Mouse (Mus musculus) mouse trophoblast stem cell (cell line): Measurements from ENCODE around the gene Ccdc107.

ENCODE experiments used
- in situ Hi-C, 2 experiments: fragments of 300-500 bp; cut with MseI, MboI; formaldehyde crosslinking; loops; 2 replicates in 1 of 2; 3 replicates in 1 of 2; pipeline ENCODE4 v1.15.1; 2025

The Ccdc107 gene

GRCm38 (mm10) chr4:43492821-43493185 lies at the start of gene Ccdc107:
TSS of gene Ccdc107 (plus strand) at chr4:43492900.
- in situ Hi-C loops = no loop called here

DNA sequence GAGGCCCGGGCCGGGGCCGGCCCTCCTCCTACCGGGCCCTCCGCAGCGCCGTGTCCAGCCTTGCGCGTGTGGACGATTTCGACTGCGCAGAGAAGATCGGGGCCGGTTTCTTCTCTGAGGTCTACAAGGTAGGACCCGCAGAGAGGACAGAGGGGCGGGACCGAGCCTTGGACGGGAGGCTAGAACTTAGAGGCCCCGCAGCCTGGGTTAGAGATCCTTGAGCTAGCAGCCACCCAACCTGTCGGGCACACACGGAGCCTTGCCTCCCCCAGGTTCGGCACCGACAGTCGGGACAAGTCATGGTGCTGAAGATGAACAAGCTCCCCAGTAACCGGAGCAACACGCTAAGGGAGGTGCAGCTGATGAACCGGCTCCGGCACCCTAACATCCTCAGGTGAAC lies 49.2 kb upstream of the Ccdc107 start:
- in situ Hi-C loops = loop anchor here (5.0 kb wide), 1 partner anchor 34 kb away; no protein-coding TSS in a partner anchor

- in situ Hi-C loops = no loop called here
These were observed 45.4 kb upstream of the Ccdc107 start for GRCm38 (mm10) chr4:43447251-43447650.

GRCm38 (mm10) chr4:43448554-43448953 lies 44.1 kb upstream of the Ccdc107 start:
- in situ Hi-C loops = no loop called here

GRCm38 (mm10) chr4:43452315-43452714 lies 40.4 kb upstream of the Ccdc107 start:
- in situ Hi-C loops = no loop called here

DNA sequence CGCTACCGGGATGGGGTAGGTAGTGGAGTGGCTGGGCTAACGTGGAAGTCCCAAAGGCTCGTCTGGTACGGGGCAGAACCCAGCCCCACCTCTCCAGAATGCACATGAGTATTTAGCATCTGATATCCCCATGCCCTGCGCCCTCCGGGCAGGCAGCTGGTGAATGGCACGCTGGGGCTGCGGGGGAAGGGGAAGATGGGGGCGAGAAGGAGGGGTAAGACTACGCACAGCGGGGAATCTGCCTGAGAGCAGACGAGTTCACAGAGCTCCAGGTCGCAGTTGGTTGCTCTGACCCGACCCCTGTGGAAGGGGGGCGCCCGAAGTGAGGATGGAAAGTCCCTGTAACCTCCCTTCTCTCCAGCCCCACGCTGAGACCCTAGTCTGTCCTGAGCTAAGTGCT lies 39.3 kb upstream of the Ccdc107 start:
- in situ Hi-C loops = no loop called here

GRCm38 (mm10) chr4:43454041-43454836 lies 38.5 kb upstream of the Ccdc107 start, which contains the start of gene Cd72:
TSS of gene Cd72 (minus strand) at chr4:43454628.
- in situ Hi-C loops = no loop called here

- in situ Hi-C loops = no loop called here
These were observed 36.2 kb upstream of the Ccdc107 start for GRCm38 (mm10) chr4:43456470-43456869.

GRCm38 (mm10) chr4:43457124-43457523 lies 35.6 kb upstream of the Ccdc107 start:
- in situ Hi-C loops = no loop called here

GRCm38 (mm10) chr4:43463102-43463501 lies 29.6 kb upstream of the Ccdc107 start:
- in situ Hi-C loops = no loop called here

- in situ Hi-C loops = no loop called here
These were observed 26.8 kb upstream of the Ccdc107 start for GRCm38 (mm10) chr4:43465935-43466334.

- in situ Hi-C loops = no loop called here
These were observed 25.8 kb upstream of the Ccdc107 start for GRCm38 (mm10) chr4:43466872-43467271.

DNA sequence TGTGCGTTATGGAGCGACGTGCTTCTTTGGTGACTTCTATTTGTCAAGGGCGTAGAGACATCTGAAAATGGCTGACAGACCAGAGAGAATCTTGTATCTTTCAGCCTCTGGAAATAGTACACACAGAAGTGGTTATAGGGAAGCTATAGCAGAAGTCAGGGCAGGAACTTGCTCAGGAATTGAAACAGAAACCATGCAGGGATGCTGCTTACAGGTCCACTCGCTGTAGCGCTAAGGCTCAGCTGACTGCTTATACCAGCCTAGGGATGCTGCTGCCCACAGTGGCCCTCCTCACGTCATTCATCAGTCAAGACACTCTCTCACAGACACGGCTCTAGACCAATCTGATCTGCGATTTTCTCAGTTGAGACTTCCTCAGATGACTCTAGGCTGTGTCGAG lies 22.4 kb upstream of the Ccdc107 start:
- in situ Hi-C loops = no loop called here

DNA sequence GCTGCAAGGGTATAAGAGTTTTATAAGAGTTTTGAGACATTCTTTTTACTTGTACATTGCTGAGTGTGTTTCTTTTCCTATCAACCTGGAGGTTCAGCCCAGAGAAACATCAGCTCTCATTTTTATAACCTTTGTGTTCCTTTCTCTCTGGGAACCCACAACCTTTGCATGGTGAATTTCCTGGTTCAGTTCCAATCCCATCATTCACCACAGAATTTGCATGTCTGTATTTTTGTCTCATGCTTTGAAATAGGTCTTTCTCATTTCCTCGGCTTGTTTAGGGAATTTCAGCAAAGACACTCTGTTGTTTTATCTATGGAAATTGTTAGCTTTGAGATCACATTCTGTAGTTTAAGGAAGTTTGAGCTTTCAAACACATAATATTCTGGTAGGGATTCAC lies 19.1 kb upstream of the Ccdc107 start:
- in situ Hi-C loops = no loop called here

GRCm38 (mm10) chr4:43476604-43477003 lies 16.1 kb upstream of the Ccdc107 start:
- in situ Hi-C loops = loop anchor here (5.0 kb wide), 1 partner anchor 34 kb away; the partner anchor contains the start of gene Tesk1 (in 2 of the 2)

GRCm38 (mm10) chr4:43477857-43478533 lies 14.7 kb upstream of the Ccdc107 start:
- in situ Hi-C loops = loop anchor here (5.0 kb wide), 1 partner anchor 36 kb away; the partner anchor contains the start of gene Tesk1 (in 2 of the 2)

GRCm38 (mm10) chr4:43478534-43478858 lies 14.2 kb upstream of the Ccdc107 start:
- in situ Hi-C loops = loop anchor here (5.0 kb wide), 1 partner anchor 36 kb away; the partner anchor contains the start of gene Tesk1 (in 2 of the 2)

GRCm38 (mm10) chr4:43478906-43479832 lies 13.5 kb upstream of the Ccdc107 start:
- in situ Hi-C loops = loop anchor here (5.0 kb wide), 1 partner anchor 37 kb away; the partner anchor contains the start of gene Tesk1 (in 2 of the 2)

GRCm38 (mm10) chr4:43480985-43481384 lies 11.7 kb upstream of the Ccdc107 start:
- in situ Hi-C loops = no loop called here

GRCm38 (mm10) chr4:43481894-43482456 lies 10.7 kb upstream of the Ccdc107 start:
- in situ Hi-C loops = no loop called here

- in situ Hi-C loops = no loop called here
These were observed 10.1 kb upstream of the Ccdc107 start for GRCm38 (mm10) chr4:43482591-43482990.
